Mouse (Mus musculus) naive thymus-derived CD4-positive, alpha-beta T cell, adult 5 months (primary cell): ENCODE measurements around the gene Tmem263. TPM values are rescaled to one million over a fixed set of nuclear protein-coding genes. Genes with fewer than 3 reads are reported as not detected.

Source experiments
- polyA plus RNA-seq: library from polyadenylated mRNA; unstranded; fragments of 100-300 nt; shearing (Covaris generic); gene quantifications from one replicate; pipeline ENCODE4 v1.2.1, GENCODE M21; 2017

Tmem263 gene
- polyA plus RNA-seq, result 10.5 TPM

GRCm38 (mm10) chr10:85102247-85103084 is at the start of gene Tmem263, which contains the start of gene Fhl4:
Gene Tmem263, plus strand, starts transcription at chr10:85102627.
Gene Fhl4, minus strand, starts transcription at chr10:85102495.

GRCm38 (mm10) chr10:85127395-85128287 is 25.2 kb downstream of the Tmem263 start, which contains the start of gene Mterf2:
Gene Mterf2, minus strand, starts transcription at chr10:85128027.

Other genes with a start within 250 kb of the Tmem263 start
- 13.7 TPM for gene Ric8b, start 185.0 kb upstream of the Tmem263 start, polyA plus RNA-seq
- 0.31 TPM for gene Fhl4, start 132 bp upstream of the Tmem263 start, polyA plus RNA-seq
- 4.9 TPM for gene Mterf2, start 25.4 kb downstream of the Tmem263 start, polyA plus RNA-seq
- gene Cry1, start 82.4 kb downstream of the Tmem263 start, polyA plus RNA-seq, result 100 TPM